Mouse (Mus musculus) lung, postnatal 36 days (tissue): ENCODE measurements at regions not wholly inside any gene's neighbourhood (a gene's known extent, or its start where the extent isn't known, plus 50 kb on each side); places are given as distances from the start of the nearest gene placed in this dataset.

Experiments used
- DNase-seq: peaks from one replicate; pipeline ENCODE4 v3.0.0; 2022; ENCODE audit warnings: mixed read lengths

DNA sequence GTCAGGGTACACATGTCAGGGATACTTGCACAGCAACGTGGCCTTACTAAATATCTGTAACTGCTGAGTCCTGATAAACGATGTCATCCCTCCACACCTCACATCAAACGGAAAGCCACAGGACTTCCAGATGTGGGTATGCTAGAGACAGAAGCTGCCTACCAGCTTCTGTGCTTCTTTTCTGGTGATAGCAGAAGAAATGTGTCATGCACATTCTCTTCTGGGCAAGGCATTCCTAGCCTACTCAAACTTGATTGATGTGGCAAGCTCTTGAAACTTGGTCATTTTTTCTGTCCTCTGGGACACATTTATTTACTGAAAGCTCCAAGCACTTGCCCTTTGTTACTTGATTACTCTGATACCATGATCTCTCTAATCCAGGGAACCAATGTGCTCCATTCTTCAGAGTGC lies 282.8 kb upstream of the Gm9747 start:
- DNase-seq, result no peak

- no peak for DNase-seq
Observed at GRCm38 (mm10) chr1:81950853-81951252, 282.1 kb upstream of the Gm9747 start.

DNA sequence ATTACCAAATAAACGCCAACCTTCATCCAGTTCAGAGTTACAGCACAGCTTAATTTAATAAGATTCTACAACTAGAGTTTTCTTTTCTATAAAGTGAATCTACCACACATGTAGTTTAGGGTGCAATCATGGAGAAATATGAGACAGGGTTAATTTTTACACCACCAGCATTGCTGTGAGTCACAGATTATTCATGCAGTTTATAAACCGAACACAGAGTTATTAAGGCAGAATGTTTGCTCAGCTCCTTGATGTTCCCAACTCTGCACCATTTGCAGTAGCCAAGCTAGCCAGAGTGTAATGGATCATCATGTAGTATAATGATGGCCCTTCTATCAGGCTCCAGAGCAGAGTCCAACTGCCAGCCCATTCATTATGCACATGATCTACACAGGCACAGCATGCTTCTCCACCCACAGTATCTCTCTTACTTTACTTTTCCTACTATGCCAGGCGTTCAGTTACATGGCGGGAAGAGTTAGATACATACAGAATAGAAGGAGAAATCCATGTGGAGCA lies 281.4 kb upstream of the Gm9747 start:
- DNase-seq, result no peak

DNA sequence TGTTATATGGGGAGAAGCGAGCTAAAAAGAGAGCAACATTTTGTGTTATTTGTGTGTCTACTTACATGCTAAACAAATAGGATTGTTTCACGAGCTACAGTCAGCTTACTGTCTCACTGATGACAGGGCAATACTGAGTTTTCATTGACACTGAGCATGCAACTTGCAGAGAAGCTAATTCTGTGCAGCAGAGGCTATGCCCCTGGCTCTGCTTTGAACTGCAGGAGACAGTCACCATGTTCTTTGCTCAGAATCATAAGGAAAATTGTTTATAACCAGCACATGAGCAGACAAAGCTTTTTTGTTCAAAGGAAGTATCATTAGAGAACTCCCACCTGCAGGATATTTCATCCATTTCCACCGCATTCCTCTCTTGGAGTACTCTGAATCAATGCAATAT lies 280.8 kb upstream of the Gm9747 start:
- no peak for DNase-seq

GRCm38 (mm10) chr1:81954507-81954906 lies 278.4 kb upstream of the Gm9747 start:
- no peak for DNase-seq

- DNase-seq, result no peak
Observed at GRCm38 (mm10) chr1:81967062-81967461, 265.9 kb upstream of the Gm9747 start.

DNA sequence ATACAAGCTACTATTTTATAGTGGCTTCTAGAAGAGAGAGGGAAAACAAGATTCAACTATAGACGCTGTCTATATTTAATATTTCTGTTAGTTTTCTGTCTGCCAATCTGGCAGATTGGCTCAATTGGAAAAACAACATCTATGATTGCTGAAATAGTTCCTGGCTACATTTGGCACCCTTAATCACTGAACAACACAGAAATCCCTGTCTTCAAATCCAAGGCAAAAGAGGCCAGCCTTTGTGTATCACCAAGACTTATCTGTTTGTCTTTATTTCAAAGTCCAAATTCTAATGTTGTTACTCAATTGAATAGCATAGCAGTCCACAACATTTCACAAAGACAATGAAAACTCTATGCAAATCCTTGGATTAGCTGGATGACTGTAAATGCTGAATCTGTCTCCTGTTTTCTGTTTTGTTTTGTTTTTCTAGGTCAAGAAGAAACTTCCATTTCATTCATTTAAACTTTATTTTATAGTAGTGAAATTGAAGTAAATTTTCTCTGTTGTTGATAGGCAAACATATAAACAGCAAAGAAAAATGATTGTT lies 265.1 kb upstream of the Gm9747 start:
- DNase-seq, result no peak

GRCm38 (mm10) chr1:81972575-81972974 lies 260.3 kb upstream of the Gm9747 start:
- DNase-seq, result no peak

- DNase-seq, result no peak
Observed at GRCm38 (mm10) chr1:81973481-81973880, 259.4 kb upstream of the Gm9747 start.

GRCm38 (mm10) chr1:82007943-82008342 lies 225.0 kb upstream of the Gm9747 start:
- DNase-seq, result no peak

DNA sequence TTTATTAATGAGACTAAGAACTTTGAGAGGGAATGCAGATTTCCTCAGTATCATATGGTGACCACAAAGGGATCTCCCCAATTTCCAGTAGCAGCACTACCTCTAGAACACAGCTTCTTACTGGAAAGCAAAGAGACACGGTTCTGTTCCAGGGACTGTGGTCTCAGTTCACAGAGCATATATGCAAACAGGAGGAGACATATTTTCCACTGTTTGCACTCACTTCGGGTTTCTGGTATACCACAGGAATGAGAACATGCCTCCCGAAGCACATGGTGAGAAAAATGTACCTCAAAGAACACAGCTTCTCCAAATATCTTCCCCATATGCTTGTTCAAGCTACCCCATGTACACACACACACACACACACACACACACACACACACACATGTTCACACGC lies 224.1 kb upstream of the Gm9747 start:
- DNase-seq, result no peak

DNA sequence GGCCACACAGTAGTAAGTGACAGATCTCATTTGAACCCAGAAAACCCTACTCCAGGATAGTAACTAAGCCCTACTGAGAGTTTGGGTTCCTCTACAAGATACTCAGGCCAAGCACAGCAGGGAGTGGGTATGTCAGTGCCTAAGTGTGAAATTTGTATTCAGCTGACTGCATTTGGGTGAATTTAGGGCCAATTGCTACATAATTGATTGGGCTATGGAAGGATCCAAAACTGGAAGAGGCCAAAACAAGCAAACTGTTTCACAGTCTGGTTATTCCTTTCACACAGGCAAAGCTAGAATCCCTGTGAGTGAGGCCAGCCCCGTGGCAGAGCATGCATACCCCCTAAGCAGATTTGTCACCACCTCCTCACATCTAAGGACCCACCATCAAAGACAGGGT lies 221.9 kb upstream of the Gm9747 start:
- no peak for DNase-seq

DNA sequence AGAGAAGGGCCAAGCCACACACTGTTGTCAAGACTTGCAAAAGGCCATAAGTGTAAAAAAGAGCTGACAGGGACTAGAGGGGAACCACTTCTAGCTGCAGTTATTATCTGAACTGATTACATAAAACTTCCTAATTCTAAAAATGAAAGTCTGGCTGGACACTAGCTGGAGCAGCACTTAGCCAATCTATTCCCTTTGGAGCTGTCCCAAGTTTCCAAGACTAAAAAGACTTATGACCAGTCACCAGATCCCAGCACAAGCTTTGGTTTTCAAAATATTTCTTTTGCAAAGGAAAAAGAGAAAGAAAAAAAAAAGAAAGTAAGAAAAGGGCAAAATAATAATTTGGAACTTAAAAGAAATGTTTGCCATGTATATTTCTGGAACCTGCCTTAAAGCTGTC lies 217.6 kb upstream of the Gm9747 start:
- peak; percentile 29 for DNase-seq

DNA sequence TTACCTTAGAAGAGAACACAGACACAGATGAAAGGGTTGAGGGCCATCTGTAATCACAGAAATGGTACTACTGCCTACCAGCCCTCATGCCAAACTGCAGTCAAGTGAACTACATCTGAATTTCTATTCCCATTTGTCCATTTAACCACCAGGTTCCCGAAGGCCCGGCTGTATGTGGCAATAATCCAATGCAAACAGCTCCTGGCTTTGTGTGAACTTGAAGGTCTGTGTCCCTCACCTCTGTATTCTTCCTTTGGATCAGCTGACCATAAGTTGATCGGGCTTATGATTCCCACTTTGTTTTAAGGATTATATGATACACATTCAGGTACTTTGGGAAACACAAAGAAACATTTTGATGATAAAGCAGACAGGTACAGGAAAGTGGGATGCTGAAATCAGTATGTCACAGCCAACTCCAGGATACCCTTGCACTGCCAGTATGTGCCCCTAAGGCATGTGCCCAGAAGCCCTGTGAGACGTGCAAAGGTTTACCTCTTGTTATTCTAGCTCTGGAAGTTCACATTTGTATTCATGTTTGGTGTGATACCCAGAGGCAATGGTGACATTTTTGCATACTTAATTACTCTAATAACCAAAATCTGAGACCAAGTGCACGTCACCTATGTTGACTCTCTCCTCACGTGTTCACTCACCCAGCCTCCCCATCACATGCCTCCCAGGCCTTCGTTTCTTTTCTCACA lies 214.1 kb upstream of the Gm9747 start:
- no peak for DNase-seq

GRCm38 (mm10) chr1:82027761-82028160 lies 205.2 kb upstream of the Gm9747 start:
- DNase-seq, result no peak

DNA sequence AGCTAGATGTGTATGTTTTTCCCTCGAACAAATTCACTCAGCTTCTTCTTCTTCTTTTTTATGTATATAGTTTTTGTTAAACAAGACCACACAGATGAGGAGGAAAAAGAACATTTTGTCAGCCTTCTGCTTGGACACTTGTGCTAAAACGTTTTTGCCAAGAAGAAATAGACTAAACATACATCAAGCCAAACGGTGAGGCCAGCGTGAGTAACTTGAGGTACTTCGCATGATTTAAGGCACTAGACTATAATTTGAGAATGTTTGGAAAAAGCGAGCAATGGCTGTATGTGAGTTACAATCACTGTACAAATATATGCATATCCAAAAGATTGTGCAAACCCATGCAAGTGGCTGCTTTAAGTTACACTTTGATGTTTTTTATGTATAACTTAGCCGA lies 201.8 kb upstream of the Gm9747 start:
- no peak for DNase-seq

DNA sequence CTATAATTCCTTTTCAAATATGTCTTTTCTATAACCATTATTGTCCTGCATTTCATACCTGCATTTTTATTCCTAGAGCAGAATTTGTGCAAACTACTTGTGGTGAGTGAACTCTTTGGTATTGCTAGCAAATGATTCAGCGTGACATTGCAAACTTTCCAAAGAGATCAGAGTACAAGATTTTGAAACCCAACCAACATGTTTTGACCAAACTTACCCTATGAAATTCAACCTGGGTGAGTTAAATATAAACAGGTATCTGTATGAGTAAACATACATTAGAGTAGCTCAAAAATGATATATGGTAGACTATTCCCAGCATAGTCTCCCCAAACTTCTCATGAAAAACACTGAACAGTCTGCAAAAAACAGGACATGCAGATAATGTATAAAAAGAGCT lies 200.5 kb upstream of the Gm9747 start:
- DNase-seq, result no peak

GRCm38 (mm10) chr1:82038171-82038570 lies 194.7 kb upstream of the Gm9747 start:
- no peak for DNase-seq

DNA sequence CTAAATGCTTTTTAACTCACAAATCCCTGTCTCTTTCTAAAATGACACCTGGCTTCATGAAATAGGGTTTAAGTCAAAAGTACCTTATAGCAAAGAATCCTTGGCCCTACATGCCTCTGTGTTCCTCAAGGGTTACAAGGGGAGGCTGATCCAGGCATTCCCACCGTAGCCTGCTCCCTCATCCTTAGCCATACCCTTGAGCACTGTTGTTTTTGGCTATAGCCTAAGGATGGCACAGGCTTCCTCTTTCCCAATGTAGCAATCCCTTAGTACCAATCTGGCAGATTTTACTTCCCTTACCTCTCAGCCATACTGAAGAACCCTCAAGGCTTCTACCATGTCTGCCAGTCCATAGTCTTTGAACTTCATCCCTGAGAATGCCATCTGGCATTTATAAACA lies 194.2 kb upstream of the Gm9747 start:
- DNase-seq, result no peak

DNA sequence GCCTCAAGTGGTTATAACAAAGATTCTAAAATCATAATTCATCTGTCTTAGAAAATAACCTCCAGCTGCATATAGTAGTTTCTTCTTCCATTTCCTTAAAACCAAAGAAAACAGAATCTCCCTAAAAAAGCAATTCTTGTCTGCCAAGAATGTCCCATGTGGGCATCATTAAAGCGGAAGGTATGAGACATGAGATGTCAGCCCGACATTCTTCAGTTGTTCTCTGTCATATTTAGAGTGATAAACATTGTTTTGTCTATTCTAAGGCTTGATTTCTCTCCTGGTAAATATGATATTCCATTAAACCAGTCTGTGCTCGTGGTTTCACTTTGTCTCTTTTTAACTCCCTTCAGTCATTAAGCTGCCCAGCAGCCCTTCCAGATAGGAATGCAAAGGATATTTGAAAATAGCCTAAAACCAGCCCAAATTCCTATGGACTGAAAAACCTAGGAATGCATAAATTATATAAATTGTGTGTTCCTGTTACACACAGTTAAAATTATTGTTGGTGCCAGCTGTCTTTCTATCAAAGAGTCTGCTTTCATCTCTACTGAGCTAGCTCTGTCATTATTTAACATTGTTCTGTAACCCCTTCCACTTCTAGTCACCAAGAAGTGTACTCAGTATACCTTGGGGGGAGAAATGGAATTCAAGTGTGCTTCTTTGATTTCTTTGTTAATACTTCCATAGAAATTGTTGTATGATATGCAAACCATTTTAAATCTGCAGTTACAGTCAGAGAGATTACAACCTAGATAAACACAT lies 191.4 kb upstream of the Gm9747 start:
- no peak for DNase-seq

DNA sequence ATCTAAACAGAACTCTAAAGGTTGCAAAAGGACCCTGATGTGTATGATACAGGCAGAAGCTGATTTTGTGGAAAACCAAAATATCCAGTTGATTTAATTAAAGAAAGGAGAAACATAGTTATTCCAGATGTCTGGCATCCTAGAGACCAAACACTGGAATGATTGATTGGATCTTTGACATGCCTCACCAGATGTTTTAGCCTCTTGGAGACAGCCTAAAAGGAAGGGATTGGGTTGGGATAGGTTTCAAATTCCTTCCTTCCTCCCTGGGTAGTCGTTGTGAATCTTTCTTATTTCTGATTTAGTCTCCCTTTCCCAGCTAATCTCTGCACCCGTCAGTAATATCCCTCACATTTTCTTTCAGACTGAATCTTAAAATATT lies 190.9 kb upstream of the Gm9747 start:
- DNase-seq, result no peak

DNA sequence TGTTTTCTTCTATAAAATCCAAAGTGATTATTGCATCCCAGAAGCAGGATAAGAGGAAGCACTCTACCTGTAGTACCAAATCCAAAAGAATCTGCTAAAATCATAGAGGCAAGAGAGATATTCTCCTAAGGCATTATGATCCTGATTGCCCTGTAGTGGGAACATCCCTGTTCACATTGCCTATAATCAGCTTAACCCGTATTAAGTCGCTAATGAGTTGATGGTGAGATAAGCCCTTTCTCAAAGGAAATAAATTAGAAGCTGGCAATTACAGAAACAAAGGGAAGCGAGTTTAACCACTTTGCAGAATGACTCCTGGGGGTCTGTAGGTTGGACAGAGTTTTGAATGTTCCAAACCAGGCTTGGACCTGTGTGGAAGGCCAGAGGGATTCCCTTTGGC lies 190.4 kb upstream of the Gm9747 start:
- DNase-seq, result no peak

DNA sequence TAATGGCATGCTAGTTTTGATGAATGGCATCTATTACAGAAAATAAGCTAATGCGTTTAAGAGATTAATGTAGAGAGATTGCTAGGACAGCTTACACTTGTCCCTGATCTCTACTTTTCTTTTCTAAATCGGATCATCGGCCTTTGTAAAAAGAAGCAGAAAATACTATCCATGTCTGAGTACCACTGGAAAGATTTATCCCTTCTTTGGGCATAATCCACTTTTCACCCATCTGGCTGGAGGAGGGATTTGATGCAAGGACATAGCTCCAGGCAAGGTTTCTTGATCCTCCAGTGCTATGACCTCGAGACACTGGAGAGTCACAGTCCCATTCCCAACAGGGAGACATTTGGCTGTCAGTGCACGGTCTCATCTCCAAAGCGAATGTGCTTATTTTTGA lies 166.6 kb upstream of the Gm9747 start:
- no peak for DNase-seq

- no peak for DNase-seq
Observed at GRCm38 (mm10) chr1:82068571-82068970, 164.3 kb upstream of the Gm9747 start.
